Mouse (Mus musculus) myocyte (in vitro differentiated cells): ENCODE measurements at regions not wholly inside any gene's neighbourhood (a gene's known extent, or its start where the extent isn't known, plus 50 kb on each side); places are given as distances from the start of the nearest gene placed in this dataset.

Experiments used
- CEBPB ChIP-seq: IDR thresholded peaks from 2 replicates; pipeline ENCODE4 v1.6.1; 2011; ENCODE audit warnings: mild to moderate bottlenecking, moderate library complexity; ENCODE audit not compliant: poor library complexity, insufficient read depth, severe bottlenecking
- E2F4 ChIP-seq: IDR thresholded peaks from one replicate; pipeline ENCODE4 v1.6.1; 2011; ENCODE audit warnings: mild to moderate bottlenecking, control low read depth, moderate library complexity; ENCODE audit not compliant: insufficient read depth
- MAX ChIP-seq: IDR thresholded peaks from one replicate; pipeline ENCODE4 v1.6.1; 2011; ENCODE audit warnings: low read depth, mild to moderate bottlenecking, control low read depth
- MYOD1 ChIP-seq, 3 experiments: IDR thresholded peaks; one replicate each; pipeline ENCODE4 v1.6.1; 2011; ENCODE audit warnings: control low read depth in 2 of 3, low read depth in 2 of 3, mild to moderate bottlenecking in 2 of 3, moderate library complexity in 1 of 3; ENCODE audit not compliant: insufficient read length in 2 of 3, control insufficient read depth in 1 of 3
- MYOG ChIP-seq, 3 experiments: IDR thresholded peaks; one replicate each; pipeline ENCODE4 v1.6.1; 2011; ENCODE audit warnings: control low read depth in 2 of 3, low read depth in 2 of 3, mild to moderate bottlenecking in 2 of 3; ENCODE audit not compliant: insufficient read length in 2 of 3, control insufficient read depth in 1 of 3, insufficient read depth in 1 of 3
- POLR2A ChIP-seq: IDR thresholded peaks from one replicate; pipeline ENCODE4 v1.6.1; 2011; ENCODE audit warnings: low read depth, mild to moderate bottlenecking, control low read depth, moderate library complexity; ENCODE audit not compliant: insufficient read length
- POLR2AphosphoS2 ChIP-seq: IDR thresholded peaks from one replicate; pipeline ENCODE4 v1.6.1; 2011; ENCODE audit warnings: low read depth, control low read depth; ENCODE audit not compliant: insufficient read length
- REST ChIP-seq: IDR thresholded peaks from one replicate; pipeline ENCODE4 v1.6.1; 2011; ENCODE audit warnings: mild to moderate bottlenecking, control low read depth, moderate library complexity; ENCODE audit not compliant: insufficient read depth, insufficient read length
- SRF ChIP-seq: IDR thresholded peaks from one replicate; pipeline ENCODE4 v1.6.1; 2011; ENCODE audit warnings: low read depth; ENCODE audit not compliant: control insufficient read depth, insufficient read length
- TCF12 ChIP-seq: IDR thresholded peaks from one replicate; pipeline ENCODE4 v1.6.1; 2011; ENCODE audit warnings: mild to moderate bottlenecking, control low read depth; ENCODE audit not compliant: poor library complexity, insufficient read depth, severe bottlenecking
- TCF3 ChIP-seq: IDR thresholded peaks from one replicate; pipeline ENCODE4 v1.6.1; 2011; ENCODE audit warnings: low read depth, control low read depth; ENCODE audit not compliant: insufficient read length
- USF1 ChIP-seq: IDR thresholded peaks from one replicate; pipeline ENCODE4 v1.6.1; 2011; ENCODE audit warnings: low read depth, mild to moderate bottlenecking, control low read depth, moderate library complexity

DNA sequence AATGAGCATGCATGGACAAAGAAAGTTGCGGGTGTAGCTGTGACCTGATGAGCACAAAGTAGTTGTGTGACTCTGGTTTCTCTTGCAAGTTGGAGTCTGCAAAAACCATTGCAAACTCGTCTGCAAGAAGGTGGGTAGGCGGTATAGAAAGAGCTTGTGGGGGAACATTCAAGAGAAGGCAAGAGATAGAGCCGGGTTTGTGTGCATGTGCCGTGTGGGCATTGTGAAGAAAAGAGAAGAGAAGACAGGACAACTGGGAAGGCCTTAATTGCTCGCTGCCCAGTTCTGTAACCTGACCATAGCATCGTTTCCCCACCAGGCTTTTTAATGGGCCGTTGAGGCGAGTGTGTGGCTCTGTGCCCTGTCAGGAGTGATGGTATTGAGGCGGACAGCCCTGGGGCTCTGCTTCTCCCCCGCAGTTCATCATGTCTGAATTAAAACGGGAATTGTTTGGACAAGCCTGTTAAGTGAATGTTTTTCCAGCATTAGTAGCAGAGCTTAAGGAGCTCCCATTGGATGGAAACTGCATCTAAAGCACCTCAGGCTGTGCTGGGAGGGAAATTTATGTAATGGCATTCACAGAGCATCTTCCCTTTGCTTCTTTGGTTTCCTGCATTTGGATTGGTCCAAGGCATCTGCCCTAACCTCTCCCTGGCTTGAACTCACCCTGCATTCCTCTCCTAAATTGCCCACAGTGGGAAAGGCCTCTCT is 163.1 kb downstream of the Brinp2 start:
- no peak for TF ChIP-seq POLR2A
- TF ChIP-seq REST = no peak
- no peak for TF ChIP-seq MYOD1 (IDR thresholded peaks at IDR 0.05; ENCODE audit: control insufficient read depth in 1 of 3, insufficient read length in 2 of 3, low read depth in 2 of 3)
- no peak for TF ChIP-seq TCF12
- TF ChIP-seq USF1 = no peak
- no peak for TF ChIP-seq MYOG (IDR thresholded peaks at IDR 0.05; ENCODE audit: control insufficient read depth in 1 of 3, insufficient read depth in 1 of 3, insufficient read length in 2 of 3, low read depth in 2 of 3)
- TF ChIP-seq E2F4 = no peak
- no peak for TF ChIP-seq POLR2AphosphoS2
- TF ChIP-seq MAX = no peak
- no peak for TF ChIP-seq CEBPB
- TF ChIP-seq TCF3 = no peak
- no peak for TF ChIP-seq SRF
